Mouse (Mus musculus): ENCODE data around the gene Fam222a. TPM values are rescaled to one million over a fixed set of nuclear protein-coding genes. Genes with fewer than 3 reads are reported as not detected.

Fam222a gene
- polyA plus RNA-seq, 1 experiment = 8.0 TPM

- Histone ChIP-seq H3K4me3 (replicated peaks; ENCODE audit: extremely low read depth, low read depth, low read length) (no peak overlapping the region), H3K4me1 (ENCODE audit: control insufficient read depth, insufficient read depth, low read length) (0 out of 2 replicates have a peak, but pooled peaks cover 2% of the 10 kb centered on the region)
- WGBS = 39% methylated on average over 20 of the region's 20 CpGs
- no peak for DNase-seq
- TF ChIP-seq CTCF (IDR thresholded peaks at IDR 0.05; ENCODE audit: insufficient read depth, low read length) (no peak), POLR2A (IDR thresholded peaks at IDR 0.05; ENCODE audit: borderline replicate concordance, extremely low read depth, low read depth, low read length) (no peak)
Measured at GRCm38 (mm10) chr5:114578361-114578760, 10.5 kb downstream of the Fam222a start.

GRCm38 (mm10) chr5:114579714-114580357 lies 12.0 kb downstream of the Fam222a start:
- no peak for DNase-seq
- WGBS = 69% methylated on average over 8 of the region's 8 CpGs
- H3K4me3 ChIP-seq (replicated peaks; ENCODE audit: extremely low read depth, low read depth, low read length) = no peak overlapping the region
- H3K4me1 ChIP-seq (ENCODE audit: control insufficient read depth, insufficient read depth, low read length) = 0 out of 2 replicates have a peak, but pooled peaks cover 2% of the 10 kb centered on the region
- TF ChIP-seq POLR2A (IDR thresholded peaks at IDR 0.05; ENCODE audit: borderline replicate concordance, extremely low read depth, low read depth, low read length) (no peak), CTCF (IDR thresholded peaks at IDR 0.05; ENCODE audit: insufficient read depth, low read length) (no peak)

GRCm38 (mm10) chr5:114581486-114581885 lies 13.7 kb downstream of the Fam222a start:
- no peak for DNase-seq

GRCm38 (mm10) chr5:114583046-114583445 lies 15.2 kb downstream of the Fam222a start:
- DNase-seq = no peak
- no peak for TF ChIP-seq CTCF (IDR thresholded peaks at IDR 0.05; ENCODE audit: insufficient read depth, low read length)
- 73% methylated on average over 3 of the region's 3 CpGs for WGBS
- Histone ChIP-seq H3K4me3 (replicated peaks; ENCODE audit: extremely low read depth, low read depth, low read length) (no peak overlapping the region), H3K4me1 (ENCODE audit: control insufficient read depth, insufficient read depth, low read length) (no peaks in the 10 kb centered on the region)

More at GRCm38 (mm10) chr5:114581486-114581885, 13.7 kb downstream of the Fam222a start:
- H3K4me1 ChIP-seq (ENCODE audit: control insufficient read depth, insufficient read depth, low read length) = no peaks in the 10 kb centered on the region
- H3K4me3 ChIP-seq (replicated peaks; ENCODE audit: extremely low read depth, low read depth, low read length) = no peak overlapping the region
- 68% methylated on average over 12 of the region's 12 CpGs for WGBS
- no peak for TF ChIP-seq CTCF (IDR thresholded peaks at IDR 0.05; ENCODE audit: insufficient read depth, low read length)
- TF ChIP-seq POLR2A (IDR thresholded peaks at IDR 0.05; ENCODE audit: borderline replicate concordance, extremely low read depth, low read depth, low read length) = no peak

GRCm38 (mm10) chr5:114583490-114584175 lies 15.8 kb downstream of the Fam222a start:
- H3K4me3 ChIP-seq (replicated peaks; ENCODE audit: extremely low read depth, low read depth, low read length) = no peak overlapping the region
- no peaks in the 10 kb centered on the region for H3K4me1 ChIP-seq (ENCODE audit: control insufficient read depth, insufficient read depth, low read length)
- no peak for DNase-seq
- TF ChIP-seq CTCF (IDR thresholded peaks at IDR 0.05; ENCODE audit: insufficient read depth, low read length) (no peak), POLR2A (IDR thresholded peaks at IDR 0.05; ENCODE audit: borderline replicate concordance, extremely low read depth, low read depth, low read length) (no peak)
- WGBS = 68% methylated on average over 12 of the region's 12 CpGs

GRCm38 (mm10) chr5:114584293-114585104 lies 16.7 kb downstream of the Fam222a start:
- no peak overlapping the region for H3K4me3 ChIP-seq (replicated peaks; ENCODE audit: extremely low read depth, low read depth, low read length)
- TF ChIP-seq POLR2A (IDR thresholded peaks at IDR 0.05; ENCODE audit: borderline replicate concordance, extremely low read depth, low read depth, low read length) (no peak), CTCF (IDR thresholded peaks at IDR 0.05; ENCODE audit: insufficient read depth, low read length) (no peak)
- WGBS = 57% methylated on average over 14 of the region's 14 CpGs
- H3K4me1 ChIP-seq (ENCODE audit: control insufficient read depth, insufficient read depth, low read length) = no peaks in the 10 kb centered on the region
- no peak for DNase-seq

GRCm38 (mm10) chr5:114585682-114586081 lies 17.9 kb downstream of the Fam222a start:
- no peak for DNase-seq
- no peaks in the 10 kb centered on the region for H3K4me1 ChIP-seq (ENCODE audit: control insufficient read depth, insufficient read depth, low read length)
- WGBS = 33% methylated on average over 5 of the region's 5 CpGs
- no peak for TF ChIP-seq CTCF (IDR thresholded peaks at IDR 0.05; ENCODE audit: insufficient read depth, low read length)
- TF ChIP-seq POLR2A (IDR thresholded peaks at IDR 0.05; ENCODE audit: borderline replicate concordance, extremely low read depth, low read depth, low read length) = no peak
- H3K4me3 ChIP-seq (replicated peaks; ENCODE audit: extremely low read depth, low read depth, low read length) = no peak overlapping the region

- Histone ChIP-seq H3K4me1 (ENCODE audit: control insufficient read depth, insufficient read depth, low read length) (0 out of 2 replicates have a peak, but pooled peaks cover 6% of the 10 kb centered on the region), H3K4me3 (replicated peaks; ENCODE audit: extremely low read depth, low read depth, low read length) (no peak overlapping the region)
- no peak for DNase-seq
- WGBS = 44% methylated on average over 9 of the region's 9 CpGs
- TF ChIP-seq POLR2A (IDR thresholded peaks at IDR 0.05; ENCODE audit: borderline replicate concordance, extremely low read depth, low read depth, low read length) (no peak), CTCF (IDR thresholded peaks at IDR 0.05; ENCODE audit: insufficient read depth, low read length) (no peak)
Measured at GRCm38 (mm10) chr5:114587908-114588307, 20.1 kb downstream of the Fam222a start.

- no peak overlapping the region for H3K4me3 ChIP-seq (replicated peaks; ENCODE audit: extremely low read depth, low read depth, low read length)
- H3K4me1 ChIP-seq (ENCODE audit: control insufficient read depth, insufficient read depth, low read length) = peaks cover 6% of the 10 kb centered on the region; the same call in 1 of the 2 replicates
- no peak for TF ChIP-seq CTCF (IDR thresholded peaks at IDR 0.05; ENCODE audit: insufficient read depth, low read length)
- TF ChIP-seq POLR2A (IDR thresholded peaks at IDR 0.05; ENCODE audit: borderline replicate concordance, extremely low read depth, low read depth, low read length) = no peak
- WGBS = 41% methylated on average over 10 of the region's 10 CpGs
- DNase-seq = no peak
Measured at GRCm38 (mm10) chr5:114588416-114588815, 20.6 kb downstream of the Fam222a start.
